Mouse (Mus musculus) olfactory bulb, adult 2 months (tissue): ENCODE measurements at regions not wholly inside any gene's neighbourhood (a gene's known extent, or its start where the extent isn't known, plus 50 kb on each side); places are given as distances from the start of the nearest gene placed in this dataset.

Experiments
- H3K27ac ChIP-seq: fragments of 200-500 bp; 2 replicates; pipeline ENCODE4 v1.5.1; 2012; ENCODE audit warnings: low read depth, low read length; ENCODE audit not compliant: insufficient read depth
- H3K4me1 ChIP-seq: fragments of 200-500 bp; 2 replicates; pipeline ENCODE4 v1.6.1; 2012; ENCODE audit warnings: low read length; ENCODE audit not compliant: control insufficient read depth, insufficient read depth
- H3K4me3 ChIP-seq: fragments of 200-500 bp; 2 replicates; pipeline ENCODE4 v1.5.1; 2012; ENCODE audit warnings: mild to moderate bottlenecking, low read depth, low read length, moderate library complexity; ENCODE audit not compliant: insufficient read depth
- CTCF ChIP-seq: fragments of 200-500 bp; IDR thresholded peaks from 2 replicates; pipeline ENCODE4 v1.5.1; 2012; ENCODE audit warnings: low read depth, mild to moderate bottlenecking, low read length, moderate library complexity; ENCODE audit not compliant: insufficient read depth
- POLR2A ChIP-seq: fragments of 200-500 bp; IDR thresholded peaks from 2 replicates; pipeline ENCODE4 v1.6.1; 2012; ENCODE audit warnings: mild to moderate bottlenecking, low read depth, low read length, moderate library complexity; ENCODE audit not compliant: insufficient read depth
- WGBS: fragments of 180-500 bp; shearing (Covaris S2); methylation state at CpG from one replicate; pipeline ENCODE4 v1.1.7; 2018; 5-methylcytosine and 5-hydroxymethylcytosine counted together

DNA sequence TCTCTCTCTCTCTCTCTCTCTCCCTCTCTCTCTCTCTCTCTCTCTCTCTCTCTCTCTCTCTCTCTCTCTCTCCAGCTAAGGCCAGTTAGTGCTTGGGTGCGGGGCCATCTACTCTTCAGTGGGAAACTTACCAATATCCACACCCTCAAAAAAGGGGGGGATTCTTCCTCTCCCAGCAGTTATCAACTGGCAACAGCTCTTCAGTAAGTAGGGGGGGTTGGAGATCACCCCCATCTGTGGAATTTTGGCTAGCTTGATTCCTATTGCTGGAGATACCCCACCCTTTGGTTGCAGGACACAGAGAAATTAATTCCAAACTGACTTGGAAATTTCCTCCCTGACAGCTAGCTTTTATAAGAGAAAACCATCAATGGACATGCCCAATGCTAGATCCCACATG is 64.6 kb upstream of the Usp24 start:
- TF ChIP-seq POLR2A (no peak), CTCF (no peak)

DNA sequence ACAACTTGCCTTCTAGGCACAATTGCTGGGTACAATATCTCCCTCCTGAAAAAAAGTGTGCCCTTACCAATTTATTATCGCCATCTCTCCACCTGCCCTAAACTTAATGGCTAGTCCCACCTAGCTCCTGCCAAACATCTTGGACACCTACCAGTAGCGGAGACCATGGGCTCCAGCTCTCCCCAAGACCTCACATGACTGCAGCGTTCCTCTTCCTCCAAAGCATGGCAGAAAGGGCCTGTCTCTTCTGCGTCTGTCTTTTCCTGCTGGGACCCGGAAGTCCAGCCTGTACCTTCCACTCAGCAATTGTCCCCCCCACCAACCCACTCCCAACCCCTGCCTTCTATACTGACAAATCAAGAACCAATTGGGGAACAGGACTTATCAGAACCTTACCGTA is 63.1 kb upstream of the Usp24 start:
- no peak overlapping the region for H3K27ac ChIP-seq
- TF ChIP-seq CTCF (no peak), POLR2A (no peak)

More for the DNA sequence above, 64.6 kb upstream of the Usp24 start:
- Histone ChIP-seq H3K27ac (no peak overlapping the region), H3K4me1 (no peaks in the 10 kb centered on the region), H3K4me3 (no peak overlapping the region)
- 92% methylated on average over 1 of the region's 1 CpGs for WGBS

GRCm38 (mm10) chr4:106254761-106255475 is 61.1 kb upstream of the Usp24 start:
- Histone ChIP-seq H3K27ac (no peak overlapping the region), H3K4me1 (no peaks in the 10 kb centered on the region), H3K4me3 (no peak overlapping the region)
- TF ChIP-seq POLR2A (no peak), CTCF (no peak)
- 97% methylated on average over 3 of the region's 3 CpGs for WGBS

More for the DNA sequence above, 63.1 kb upstream of the Usp24 start:
- no peak overlapping the region for H3K4me3 ChIP-seq
- H3K4me1 ChIP-seq: no peaks in the 10 kb centered on the region
- WGBS: 96% methylated on average over 6 of the region's 6 CpGs

DNA sequence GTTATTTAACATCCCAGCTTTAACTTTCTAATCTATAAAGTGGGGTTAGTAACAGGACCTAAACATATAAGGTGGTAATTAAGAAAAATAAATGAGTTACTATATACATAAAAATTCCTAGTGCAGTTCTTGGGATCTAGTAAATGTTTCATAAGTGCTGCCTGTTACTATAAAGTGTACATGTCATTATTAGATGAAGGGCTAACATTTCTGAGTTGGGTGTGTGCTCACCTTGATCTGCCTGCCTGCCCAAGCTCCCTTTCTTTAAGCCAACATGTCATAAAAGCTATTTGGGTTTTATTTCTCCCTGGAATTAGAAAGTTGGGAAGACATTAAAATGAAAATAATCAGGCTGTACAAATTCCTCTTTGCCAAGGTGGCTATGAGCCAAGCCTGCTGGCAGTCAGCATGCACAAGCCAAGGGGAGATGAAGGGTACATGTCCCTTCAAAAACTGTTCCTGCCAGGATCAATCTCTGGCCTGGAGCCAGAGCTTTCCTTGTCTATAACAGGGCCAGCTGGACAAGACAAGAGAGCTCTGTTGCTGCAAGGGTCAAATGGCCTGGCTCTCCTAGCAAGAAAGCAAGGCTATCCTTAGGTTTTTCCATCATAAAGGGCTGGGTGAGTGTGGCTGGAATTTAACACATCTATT is 59.9 kb upstream of the Usp24 start:
- no peak overlapping the region for H3K4me3 ChIP-seq
- TF ChIP-seq POLR2A (no peak), CTCF (no peak)
- H3K27ac ChIP-seq: no peak overlapping the region
- no peaks in the 10 kb centered on the region for H3K4me1 ChIP-seq

DNA sequence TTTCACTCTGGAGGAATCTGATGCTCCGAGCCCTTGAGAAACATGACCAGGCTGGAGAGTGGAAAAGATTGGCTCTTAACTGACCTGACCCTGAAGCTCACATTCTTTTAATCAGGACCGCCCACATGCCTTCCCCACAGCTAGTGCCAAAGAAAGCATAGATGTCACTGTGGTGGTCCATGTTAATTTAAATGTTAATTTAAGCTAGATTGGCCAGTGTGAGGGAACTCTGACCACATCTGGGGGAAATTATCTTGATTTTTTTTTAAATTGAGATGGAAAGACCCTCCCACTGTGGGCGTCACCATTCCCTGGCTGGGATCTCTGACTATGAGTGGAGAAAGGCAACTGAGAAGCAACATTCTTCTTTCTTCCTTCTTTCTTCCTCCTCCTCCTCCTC is 54.6 kb upstream of the Usp24 start:
- Histone ChIP-seq H3K4me3 (no peak overlapping the region), H3K4me1 (no peaks in the 10 kb centered on the region), H3K27ac (no peak overlapping the region)
- TF ChIP-seq CTCF: no peak
- TF ChIP-seq POLR2A: no peak
- WGBS: 92% methylated on average over 3 of the region's 3 CpGs

DNA sequence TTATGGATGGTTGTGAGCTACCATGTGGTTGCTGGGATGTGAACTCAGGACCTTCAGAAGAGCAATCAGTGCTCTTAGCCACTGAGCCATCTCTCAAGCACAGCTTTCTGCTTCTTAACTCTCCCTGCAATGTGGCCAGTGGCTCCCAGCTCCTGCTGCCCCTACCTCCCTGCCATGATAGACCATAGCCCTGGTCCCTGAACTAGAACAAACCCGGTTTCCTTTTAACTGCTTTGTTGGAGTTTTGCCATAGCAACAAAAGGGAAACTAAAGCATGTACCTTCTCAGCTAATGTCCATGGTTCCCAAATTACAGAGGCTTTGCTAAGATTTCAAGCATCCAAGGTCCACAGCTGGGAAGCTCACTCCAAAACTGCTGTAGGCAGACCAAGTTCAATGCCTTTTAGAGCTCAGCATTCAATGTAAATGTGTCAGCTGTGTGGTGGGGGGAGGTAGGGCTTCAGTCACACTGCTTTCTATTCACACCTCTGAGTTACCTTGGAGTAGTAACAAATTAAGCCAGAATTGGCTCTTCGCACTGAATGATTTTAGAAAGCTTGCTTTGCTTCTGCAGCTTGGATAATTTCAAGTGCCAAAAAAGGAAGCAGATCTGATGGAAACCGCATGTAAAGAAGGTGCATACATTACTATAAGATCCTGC is 54.0 kb upstream of the Usp24 start:
- Histone ChIP-seq H3K4me3 (no peak overlapping the region), H3K27ac (no peak overlapping the region), H3K4me1 (no peaks in the 10 kb centered on the region)
- 57% methylated on average over 3 of the region's 3 CpGs for WGBS
- no peak for TF ChIP-seq POLR2A
- TF ChIP-seq CTCF: no peak

DNA sequence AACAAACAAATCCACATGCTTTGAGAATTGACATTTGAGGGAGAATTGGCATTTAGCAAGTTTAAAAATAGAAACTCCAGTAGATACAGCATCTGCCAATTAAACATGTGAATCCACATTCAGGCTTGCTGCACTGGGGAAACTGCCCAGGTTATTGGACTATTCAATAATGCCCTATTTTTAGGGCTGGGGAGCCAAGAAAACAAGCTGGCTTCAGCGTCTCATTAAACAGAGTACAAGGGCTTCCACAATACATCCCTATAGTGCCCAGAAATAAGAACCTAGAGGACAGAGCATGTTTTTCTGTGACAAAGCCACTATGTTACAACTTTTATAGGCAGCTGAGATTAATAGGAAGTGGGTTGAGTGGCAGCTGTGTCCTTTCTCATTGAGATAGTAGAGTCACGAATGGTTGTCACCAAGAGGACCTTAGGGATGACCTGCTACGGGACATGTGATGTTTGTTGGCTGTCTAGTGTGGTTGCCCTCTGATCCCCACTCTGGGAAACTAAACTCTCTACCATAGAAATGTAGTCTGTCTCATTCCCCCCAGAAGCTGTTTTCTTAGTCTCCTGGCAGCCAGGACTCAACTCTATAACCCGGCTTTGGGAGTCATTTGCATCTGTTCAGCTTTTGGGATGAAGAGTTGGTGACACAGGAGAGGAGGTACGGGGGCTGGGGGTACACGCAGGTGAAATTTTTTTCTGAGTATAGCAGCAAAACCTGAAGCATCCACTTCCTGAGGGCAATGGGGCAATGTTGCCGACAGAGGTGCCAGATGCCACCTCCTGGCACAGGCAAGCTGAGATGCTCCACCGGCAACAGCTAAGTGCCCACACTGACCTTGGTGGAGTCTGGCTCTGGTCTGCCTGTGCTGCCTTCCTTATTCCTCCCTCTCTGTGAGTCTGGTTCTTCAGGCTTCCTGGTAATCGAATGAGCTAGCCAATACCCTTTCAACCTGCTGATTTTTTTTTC is 53.0 kb upstream of the Usp24 start:
- H3K4me1 ChIP-seq: no peaks in the 10 kb centered on the region
- no peak overlapping the region for H3K4me3 ChIP-seq
- WGBS: 76% methylated on average over 9 of the region's 9 CpGs
- TF ChIP-seq POLR2A: no peak
- no peak for TF ChIP-seq CTCF
- H3K27ac ChIP-seq: no peak overlapping the region
